Mouse (Mus musculus) adrenal gland, postnatal 25 days (tissue): ENCODE measurements at regions not wholly inside any gene's neighbourhood (a gene's known extent, or its start where the extent isn't known, plus 50 kb on each side); places are given as distances from the start of the nearest gene placed in this dataset.

Experiments
- DNase-seq: peaks from one replicate; pipeline ENCODE4 v3.0.0; 2021; ENCODE audit warnings: mixed read lengths

- DNase-seq = no peak
Measured at GRCm38 (mm10) chr10:122194139-122194538, 97.0 kb upstream of the Rxylt1 start.

GRCm38 (mm10) chr10:122193343-122193742, 96.2 kb upstream of the Rxylt1 start:
- no peak for DNase-seq

GRCm38 (mm10) chr10:122185152-122185745, 88.1 kb upstream of the Rxylt1 start:
- no peak for DNase-seq

- peak; percentile 46 for DNase-seq
Measured at GRCm38 (mm10) chr10:122183025-122183424, 85.9 kb upstream of the Rxylt1 start.

GRCm38 (mm10) chr10:122149038-122149437, 51.9 kb upstream of the Rxylt1 start:
- no peak for DNase-seq

- DNase-seq = no peak
Measured at GRCm38 (mm10) chr10:122148609-122149008, 51.4 kb upstream of the Rxylt1 start.
